Mouse (Mus musculus) liver, adult 2 months (tissue): ENCODE measurements around the gene Pappa. TPM values are rescaled to one million over a fixed set of nuclear protein-coding genes. Genes with fewer than 3 reads are reported as not detected.

ENCODE experiments used
- DNase-seq: peaks from one replicate; pipeline ENCODE4 v3.0.0-alpha.2; 2011; ENCODE audit warnings: low read depth, low spot score; ENCODE audit errors: extremely low read depth
- H3K27ac ChIP-seq: fragments of 200-500 bp; replicated peaks from 2 replicates; pipeline ENCODE4 v1.5.1; 2012; ENCODE audit warnings: low read depth, mild to moderate bottlenecking, control low read depth, inconsistent platforms, low read length; ENCODE audit not compliant: insufficient read depth
- H3K27me3 ChIP-seq: fragments of 200-500 bp; 2 replicates; pipeline ENCODE4 v1.6.1; 2012; ENCODE audit warnings: mild to moderate bottlenecking, moderate library complexity, low read length, inconsistent platforms; ENCODE audit not compliant: control insufficient read depth, insufficient read depth
- H3K36me3 ChIP-seq: fragments of 200-500 bp; 2 replicates; pipeline ENCODE4 v1.6.1; 2012; ENCODE audit warnings: low read length, inconsistent platforms; ENCODE audit not compliant: control insufficient read depth, insufficient read depth
- H3K4me1 ChIP-seq: fragments of 200-500 bp; 2 replicates; pipeline ENCODE4 v1.6.1; 2011; ENCODE audit warnings: low read length; ENCODE audit not compliant: control insufficient read depth, insufficient read depth
- H3K4me3 ChIP-seq: fragments of 200-500 bp; 2 replicates; pipeline ENCODE4 v1.5.1; 2011; ENCODE audit warnings: low read depth, mild to moderate bottlenecking, control low read depth, low read length, moderate library complexity; ENCODE audit not compliant: insufficient read depth
- H3K79me2 ChIP-seq: fragments of 200-500 bp; 2 replicates; pipeline ENCODE4 v1.6.1; 2012; ENCODE audit warnings: inconsistent platforms, mild to moderate bottlenecking, low read length, moderate library complexity; ENCODE audit not compliant: control insufficient read depth, insufficient read depth
- H3K9ac ChIP-seq: fragments of 200-500 bp; 2 replicates; pipeline ENCODE4 v1.6.1; 2012; ENCODE audit warnings: low read depth, mild to moderate bottlenecking, control low read depth, inconsistent platforms, low read length
- CTCF ChIP-seq: fragments of 200-500 bp; IDR thresholded peaks from 2 replicates; pipeline ENCODE4 v1.5.1; 2011; ENCODE audit warnings: low read depth, low read length, control low read depth
- POLR2A ChIP-seq: fragments of 200-500 bp; IDR thresholded peaks from 2 replicates; pipeline ENCODE4 v1.6.1; 2011; ENCODE audit warnings: low read length, control low read depth; ENCODE audit not compliant: insufficient read depth; ENCODE audit errors: extremely low read depth
- WGBS: fragments of 180-500 bp; shearing (Covaris S2); methylation state at CpG from one replicate; pipeline ENCODE4 v1.1.7; 2018; 5-methylcytosine and 5-hydroxymethylcytosine counted together
- polyA plus RNA-seq: library from polyadenylated mRNA; depleted of rRNA; stranded (reverse); fragments of >200 nt; gene quantifications from 2 replicates; pipeline ENCODE4 v1.2.3, GENCODE M21; 2012
- total RNA-seq: library from RNA; depleted of rRNA; stranded (reverse); fragments of >200 nt; gene quantifications from 2 replicates; pipeline ENCODE4 v1.2.3, GENCODE M21; 2014

Pappa gene
- total and polyA plus RNA-seq, 2 experiments: 0.02 to 0.09 TPM

GRCm38 (mm10) chr4:65279272-65279653, 155.3 kb downstream of the Pappa start:
- Histone ChIP-seq H3K36me3 (no peaks in the 10 kb centered on the region), H3K27ac (no peak overlapping the region), H3K4me1 (no peaks in the 10 kb centered on the region), H3K79me2 (no peaks in the 10 kb centered on the region), H3K27me3 (no peaks in the 10 kb centered on the region), H3K9ac (no peak overlapping the region), H3K4me3 (no peak overlapping the region)
- TF ChIP-seq POLR2A (no peak), CTCF (no peak)
- DNase-seq: no peak
- 83% methylated on average over 4 of the region's 4 CpGs for WGBS

- Histone ChIP-seq H3K27ac (no peak overlapping the region), H3K79me2 (no peaks in the 10 kb centered on the region), H3K4me1 (no peaks in the 10 kb centered on the region), H3K9ac (no peak overlapping the region), H3K4me3 (no peak overlapping the region), H3K36me3 (no peaks in the 10 kb centered on the region), H3K27me3 (no peaks in the 10 kb centered on the region)
- TF ChIP-seq CTCF (no peak), POLR2A (no peak)
- no peak for DNase-seq
- 48% methylated on average over 7 of the region's 7 CpGs for WGBS
These were observed 156.2 kb downstream of the Pappa start for GRCm38 (mm10) chr4:65279979-65280677.

GRCm38 (mm10) chr4:65280888-65281287, 156.9 kb downstream of the Pappa start:
- Histone ChIP-seq H3K4me3 (no peak overlapping the region), H3K9ac (no peak overlapping the region), H3K27ac (no peak overlapping the region), H3K79me2 (no peaks in the 10 kb centered on the region), H3K36me3 (no peaks in the 10 kb centered on the region), H3K4me1 (no peaks in the 10 kb centered on the region), H3K27me3 (no peaks in the 10 kb centered on the region)
- no peak for DNase-seq
- TF ChIP-seq POLR2A: no peak
- no peak for TF ChIP-seq CTCF

- H3K9ac ChIP-seq: no peak overlapping the region
- H3K27ac ChIP-seq: no peak overlapping the region
- H3K4me1 ChIP-seq: no peaks in the 10 kb centered on the region
- no peak for DNase-seq
- no peaks in the 10 kb centered on the region for H3K27me3 ChIP-seq
- no peaks in the 10 kb centered on the region for H3K36me3 ChIP-seq
- TF ChIP-seq POLR2A (no peak), CTCF (no peak)
- no peak overlapping the region for H3K4me3 ChIP-seq
- WGBS: 79% methylated on average over 2 of the region's 2 CpGs
- no peaks in the 10 kb centered on the region for H3K79me2 ChIP-seq
These were observed 159.6 kb downstream of the Pappa start for GRCm38 (mm10) chr4:65283611-65284010.

DNA sequence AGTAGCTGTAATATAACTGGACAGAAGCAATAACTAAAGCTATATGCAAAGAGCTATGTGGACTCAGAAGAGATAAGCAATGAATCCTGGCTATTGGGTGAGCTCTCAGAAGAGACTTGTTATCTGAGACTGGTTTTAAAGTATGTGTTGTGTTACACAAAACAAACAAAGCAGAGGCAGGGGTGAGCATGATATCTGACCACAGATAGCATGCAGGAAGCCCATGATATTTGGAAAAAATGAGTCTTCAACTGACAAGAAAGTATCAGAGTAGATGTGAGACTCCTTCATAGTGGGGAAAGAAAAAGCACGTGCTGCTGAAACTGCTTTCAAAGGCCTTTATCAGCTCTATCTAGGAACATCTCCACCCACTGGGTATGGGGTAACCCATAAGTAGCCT, 161.2 kb downstream of the Pappa start:
- WGBS: 50% methylated on average over 1 of the region's 1 CpGs
- no peaks in the 10 kb centered on the region for H3K79me2 ChIP-seq

GRCm38 (mm10) chr4:65289247-65289646, 165.3 kb downstream of the Pappa start:
- WGBS: 72% methylated on average over 3 of the region's 3 CpGs
- DNase-seq: no peak
- no peaks in the 10 kb centered on the region for H3K4me1 ChIP-seq

More for the DNA sequence above, 161.2 kb downstream of the Pappa start:
- Histone ChIP-seq H3K4me1 (no peaks in the 10 kb centered on the region), H3K27ac (no peak overlapping the region), H3K27me3 (no peaks in the 10 kb centered on the region), H3K9ac (no peak overlapping the region), H3K36me3 (no peaks in the 10 kb centered on the region), H3K4me3 (no peak overlapping the region)
- no peak for DNase-seq
- TF ChIP-seq CTCF: no peak
- TF ChIP-seq POLR2A: no peak

More at GRCm38 (mm10) chr4:65289247-65289646, 165.3 kb downstream of the Pappa start:
- Histone ChIP-seq H3K4me3 (no peak overlapping the region), H3K27ac (no peak overlapping the region), H3K36me3 (no peaks in the 10 kb centered on the region), H3K79me2 (no peaks in the 10 kb centered on the region), H3K9ac (no peak overlapping the region), H3K27me3 (no peaks in the 10 kb centered on the region)
- TF ChIP-seq POLR2A (no peak), CTCF (no peak)
